Mouse (Mus musculus): Measurements from ENCODE around the gene Sftpd. TPM values are rescaled to one million over a fixed set of nuclear protein-coding genes. Genes with fewer than 3 reads are reported as not detected.

The Sftpd gene
- polyA plus RNA-seq, 1 experiment from 2014 or later: not detected

- no peak overlapping the region for H3K9ac ChIP-seq
- no peak overlapping the region for H3K27ac ChIP-seq (ENCODE audit: low read depth)
- H3K9me3 ChIP-seq (ENCODE audit: low read depth, low read length): no peaks in the 10 kb centered on the region
- 8% methylated on average over 2 of the region's 2 CpGs for WGBS
- no peaks in the 10 kb centered on the region for H3K27me3 ChIP-seq (ENCODE audit: insufficient read depth, low read length)
- H3K4me1 ChIP-seq (ENCODE audit: insufficient read depth): no peaks in the 10 kb centered on the region
- no peak overlapping the region for H3K4me3 ChIP-seq (ENCODE audit: low read depth, low read length)
- peak; percentile 83 for TF ChIP-seq CTCF (IDR thresholded peaks at IDR 0.05; ENCODE audit: low read depth)
- H3K4me2 ChIP-seq: no peak overlapping the region
- peak; percentile 75 for DNase-seq
- no peaks in the 10 kb centered on the region for H3K36me3 ChIP-seq (ENCODE audit: insufficient read depth)
- ATAC-seq (ENCODE audit: insufficient read depth): peak; percentile 38; the same call in 1 of the 2 replicates
These were observed 22.3 kb downstream of the Sftpd start for GRCm38 (mm10) chr14:41162663-41163062.

- WGBS: 16% methylated on average over 1 of the region's 1 CpGs
- H3K4me2 ChIP-seq: no peak overlapping the region
- no peak for ATAC-seq (ENCODE audit: insufficient read depth)
- no peak overlapping the region for H3K27ac ChIP-seq (ENCODE audit: low read depth)
- no peaks in the 10 kb centered on the region for H3K36me3 ChIP-seq (ENCODE audit: insufficient read depth)
- H3K4me1 ChIP-seq (ENCODE audit: insufficient read depth): no peaks in the 10 kb centered on the region
- H3K9me3 ChIP-seq (ENCODE audit: low read depth, low read length): no peaks in the 10 kb centered on the region
- no peak for DNase-seq
- H3K9ac ChIP-seq: no peak overlapping the region
- H3K27me3 ChIP-seq (ENCODE audit: insufficient read depth, low read length): no peaks in the 10 kb centered on the region
- no peak for TF ChIP-seq CTCF (IDR thresholded peaks at IDR 0.05; ENCODE audit: low read depth)
- no peak overlapping the region for H3K4me3 ChIP-seq (ENCODE audit: low read depth, low read length)
These were observed 24.2 kb downstream of the Sftpd start for GRCm38 (mm10) chr14:41160743-41161142.

GRCm38 (mm10) chr14:41160076-41160475, 24.9 kb downstream of the Sftpd start:
- Histone ChIP-seq H3K27me3 (ENCODE audit: insufficient read depth, low read length) (no peaks in the 10 kb centered on the region), H3K9me3 (ENCODE audit: low read depth, low read length) (no peaks in the 10 kb centered on the region), H3K27ac (ENCODE audit: low read depth) (no peak overlapping the region), H3K4me2 (no peak overlapping the region), H3K4me1 (ENCODE audit: insufficient read depth) (no peaks in the 10 kb centered on the region), H3K9ac (no peak overlapping the region), H3K4me3 (ENCODE audit: low read depth, low read length) (no peak overlapping the region), H3K36me3 (ENCODE audit: insufficient read depth) (no peaks in the 10 kb centered on the region)
- peak; percentile 60; the same call in 1 of the 2 replicates for ATAC-seq (ENCODE audit: insufficient read depth)
- 49% methylated on average over 4 of the region's 4 CpGs for WGBS
- TF ChIP-seq CTCF (IDR thresholded peaks at IDR 0.05; ENCODE audit: low read depth): no peak
- DNase-seq: peak; percentile 9

- Histone ChIP-seq H3K9me3 (ENCODE audit: low read depth, low read length) (no peaks in the 10 kb centered on the region), H3K27ac (ENCODE audit: low read depth) (no peak within 1 kb of the TSS), H3K4me3 (ENCODE audit: low read depth, low read length) (no peak within 1 kb of the TSS), H3K9ac (no peak within 1 kb of the TSS), H3K36me3 (ENCODE audit: insufficient read depth) (no peaks in the 10 kb centered on the region), H3K4me2 (no peak within 1 kb of the TSS), H3K27me3 (ENCODE audit: insufficient read depth, low read length) (no peaks in the 10 kb centered on the region), H3K4me1 (ENCODE audit: insufficient read depth) (no peaks in the 10 kb centered on the region)
- DNase-seq (no peak), ATAC-seq (ENCODE audit: insufficient read depth) (no peak)
- TF ChIP-seq CTCF (IDR thresholded peaks at IDR 0.05; ENCODE audit: low read depth): no peak
- 82% methylated on average over 7 of the region's 7 CpGs for WGBS
These were observed 33.6 kb downstream of the Sftpd start, which contains the start of gene Mbl1 for GRCm38 (mm10) chr14:41151220-41151898. Gene Mbl1, plus strand, starts transcription at chr14:41151458.

- H3K36me3 ChIP-seq (ENCODE audit: insufficient read depth): no peaks in the 10 kb centered on the region
- H3K4me2 ChIP-seq: no peak overlapping the region
- H3K4me3 ChIP-seq (ENCODE audit: low read depth, low read length): no peak overlapping the region
- no peak overlapping the region for H3K9ac ChIP-seq
- ATAC-seq (ENCODE audit: insufficient read depth) (no peak), DNase-seq (no peak)
- TF ChIP-seq CTCF (IDR thresholded peaks at IDR 0.05; ENCODE audit: low read depth): no peak
- H3K4me1 ChIP-seq (ENCODE audit: insufficient read depth): no peaks in the 10 kb centered on the region
- no peaks in the 10 kb centered on the region for H3K27me3 ChIP-seq (ENCODE audit: insufficient read depth, low read length)
- no peaks in the 10 kb centered on the region for H3K9me3 ChIP-seq (ENCODE audit: low read depth, low read length)
- WGBS: 66% methylated on average over 2 of the region's 2 CpGs
- peak overlapping the region; percentile 56; the same call in 1 of the 2 replicates for H3K27ac ChIP-seq (ENCODE audit: low read depth)
These were observed 37.6 kb downstream of the Sftpd start for GRCm38 (mm10) chr14:41147356-41147755.

- Histone ChIP-seq H3K4me1 (ENCODE audit: insufficient read depth) (no peaks in the 10 kb centered on the region), H3K4me2 (no peak overlapping the region), H3K27me3 (ENCODE audit: insufficient read depth, low read length) (no peaks in the 10 kb centered on the region), H3K4me3 (ENCODE audit: low read depth, low read length) (no peak overlapping the region), H3K9ac (no peak overlapping the region), H3K27ac (ENCODE audit: low read depth) (peak overlapping the region; percentile 56; the same call in 1 of the 2 replicates), H3K9me3 (ENCODE audit: low read depth, low read length) (no peaks in the 10 kb centered on the region), H3K36me3 (ENCODE audit: insufficient read depth) (no peaks in the 10 kb centered on the region)
- no peak for DNase-seq
- 54% methylated on average over 3 of the region's 3 CpGs for WGBS
- no peak for ATAC-seq (ENCODE audit: insufficient read depth)
- TF ChIP-seq CTCF (IDR thresholded peaks at IDR 0.05; ENCODE audit: low read depth): no peak
These were observed 38.0 kb downstream of the Sftpd start for GRCm38 (mm10) chr14:41146922-41147321.

- no peaks in the 10 kb centered on the region for H3K36me3 ChIP-seq (ENCODE audit: insufficient read depth)
- H3K9me3 ChIP-seq (ENCODE audit: low read depth, low read length): no peaks in the 10 kb centered on the region
- no peaks in the 10 kb centered on the region for H3K27me3 ChIP-seq (ENCODE audit: insufficient read depth, low read length)
- peak; percentile 56; the same call in 1 of the 2 replicates for ATAC-seq (ENCODE audit: insufficient read depth)
- H3K4me2 ChIP-seq: no peak overlapping the region
- no peak for TF ChIP-seq CTCF (IDR thresholded peaks at IDR 0.05; ENCODE audit: low read depth)
- no peak overlapping the region for H3K27ac ChIP-seq (ENCODE audit: low read depth)
- no peak overlapping the region for H3K9ac ChIP-seq
- 42% methylated on average over 6 of the region's 6 CpGs for WGBS
- H3K4me1 ChIP-seq (ENCODE audit: insufficient read depth): no peaks in the 10 kb centered on the region
- peak; percentile 63 for DNase-seq
- H3K4me3 ChIP-seq (ENCODE audit: low read depth, low read length): no peak overlapping the region
These were observed 38.9 kb downstream of the Sftpd start for GRCm38 (mm10) chr14:41146035-41146434.

Measured in lung, embryonic 14.5 days (tissue).